Mouse (Mus musculus): ENCODE data around the gene Dnmt3a. TPM values are rescaled to one million over a fixed set of nuclear protein-coding genes. Genes with fewer than 3 reads are reported as not detected.

The Dnmt3a gene
- total and polyA plus RNA-seq, 2 experiments from 2014 or later = 72.8 to 91.4 TPM

DNA sequence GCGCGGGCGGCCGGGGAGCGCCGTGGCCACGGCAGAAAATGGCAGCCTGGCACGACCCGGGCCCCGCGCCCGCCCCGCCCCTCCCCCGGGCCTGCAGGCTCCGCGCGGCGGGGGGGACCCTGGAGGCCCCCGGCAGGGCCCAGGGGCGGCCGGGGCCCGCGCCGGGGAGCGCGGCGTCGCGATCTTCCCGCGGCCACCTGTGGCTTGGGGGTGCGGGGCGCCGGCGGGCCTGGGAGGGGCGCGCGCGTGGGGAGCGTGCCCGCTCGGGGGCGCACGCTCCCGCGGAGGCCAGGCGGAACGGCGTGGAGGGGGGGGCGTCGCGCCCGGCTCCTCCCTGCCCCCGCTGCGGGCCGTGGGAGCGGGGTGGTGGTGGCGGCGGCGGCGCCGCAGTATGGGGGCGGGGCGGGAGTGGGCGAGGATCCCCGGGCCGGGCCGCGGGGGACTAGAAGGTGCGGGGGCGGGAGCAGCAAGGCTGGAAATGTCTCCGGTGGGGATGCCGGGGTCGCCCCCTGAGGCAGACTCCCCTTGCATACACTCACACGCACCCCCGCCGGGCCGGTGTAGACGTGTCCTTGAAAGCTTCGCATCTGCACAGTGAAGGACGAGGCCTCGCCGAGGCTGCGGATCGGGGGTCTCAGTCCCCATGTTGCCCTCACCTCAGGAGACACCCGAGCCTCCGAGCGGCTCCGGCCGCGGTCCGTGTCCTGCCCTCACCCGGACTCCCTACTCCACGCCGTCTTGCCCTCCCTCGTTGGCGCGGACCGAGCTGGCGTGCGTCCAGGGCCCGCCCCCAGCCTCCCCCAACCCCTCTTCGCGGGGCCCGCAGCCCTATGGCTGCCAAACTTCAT, 2.0 kb downstream of the Dnmt3a start:
- peaks cover 27% of the 10 kb centered on the region for H3K4me1 ChIP-seq (ENCODE audit: insufficient read depth)
- no peak; the same call in 1 of the 2 replicates for TF ChIP-seq CTCF (IDR thresholded peaks at IDR 0.05; ENCODE audit: low read depth)

GRCm38 (mm10) chr12:3808396-3808981, 2.7 kb downstream of the Dnmt3a start:
- Histone ChIP-seq H3K4me1 (ENCODE audit: insufficient read depth) (peaks cover 27% of the 10 kb centered on the region), H3K9ac (peak overlapping the region; percentile 87), H3K27me3 (ENCODE audit: insufficient read depth, low read length) (no peaks in the 10 kb centered on the region), H3K9me3 (ENCODE audit: low read length) (no peaks in the 10 kb centered on the region), H3K4me2 (ENCODE audit: low read depth) (peak overlapping the region; percentile 82), H3K27ac (ENCODE audit: low read depth, low read length) (peak overlapping the region; percentile 90), H3K4me3 (ENCODE audit: low read depth, low read length) (peak overlapping the region; percentile 93), H3K36me3 (ENCODE audit: insufficient read depth) (no peaks in the 10 kb centered on the region; the same call in 1 of the 2 replicates)
- DNase-seq = no peak
- ATAC-seq = no peak
- 6% methylated on average over 10 of the region's 10 CpGs for WGBS
- TF ChIP-seq CTCF (IDR thresholded peaks at IDR 0.05; ENCODE audit: low read depth) = no peak

More for the DNA sequence above, 2.0 kb downstream of the Dnmt3a start:
- Histone ChIP-seq H3K27me3 (ENCODE audit: insufficient read depth, low read length) (no peaks in the 10 kb centered on the region), H3K27ac (ENCODE audit: low read depth, low read length) (peak overlapping the region; percentile 90), H3K9me3 (ENCODE audit: low read length) (no peaks in the 10 kb centered on the region), H3K36me3 (ENCODE audit: insufficient read depth) (no peaks in the 10 kb centered on the region), H3K9ac (peak overlapping the region; percentile 87), H3K4me3 (ENCODE audit: low read depth, low read length) (peak overlapping the region; percentile 93), H3K4me2 (ENCODE audit: low read depth) (peak overlapping the region; percentile 82)
- DNase-seq (peak; percentile 69), ATAC-seq (peak; percentile 32)
- WGBS = under 1% methylated on average over 60 of the region's 105 CpGs

DNA sequence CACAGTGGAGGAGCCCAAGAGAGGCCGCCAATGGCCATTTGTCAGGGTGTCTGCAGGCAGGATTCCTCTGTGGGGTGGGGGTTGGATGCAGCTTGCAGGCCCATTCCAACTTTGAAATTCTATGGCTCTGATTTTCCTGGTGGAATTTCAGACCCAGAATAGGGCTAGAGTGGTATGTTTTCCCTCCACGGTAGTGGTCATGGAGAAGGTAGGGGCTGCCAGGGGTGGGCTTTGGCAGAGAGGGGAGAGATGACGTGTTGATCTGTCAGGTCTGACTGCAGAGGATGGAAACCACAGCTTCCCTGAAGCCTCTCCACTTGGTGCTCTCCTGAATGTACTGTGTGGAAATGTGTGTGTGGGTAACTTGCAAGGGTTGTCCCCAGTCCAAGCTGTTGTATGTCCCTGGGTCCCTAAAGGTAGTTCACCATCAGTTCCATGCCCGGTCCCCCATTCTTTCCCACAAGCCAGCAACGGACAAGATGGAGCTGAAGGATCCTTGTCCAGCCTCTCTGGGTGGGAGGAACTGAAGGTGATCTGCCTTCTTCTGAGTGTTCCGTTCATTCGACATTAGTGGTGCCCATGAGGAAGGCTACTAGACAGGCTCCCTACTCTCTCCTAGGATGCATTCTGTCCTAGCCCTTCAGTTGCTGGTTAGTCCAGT, 3.8 kb downstream of the Dnmt3a start:
- H3K27ac ChIP-seq (ENCODE audit: low read depth, low read length) = no peak overlapping the region
- H3K9me3 ChIP-seq (ENCODE audit: low read length) = no peaks in the 10 kb centered on the region
- no peak for DNase-seq
- H3K4me3 ChIP-seq (ENCODE audit: low read depth, low read length) = no peak overlapping the region
- 78% methylated on average over 7 of the region's 7 CpGs for WGBS
- no peaks in the 10 kb centered on the region; the same call in 1 of the 2 replicates for H3K36me3 ChIP-seq (ENCODE audit: insufficient read depth)
- TF ChIP-seq CTCF (IDR thresholded peaks at IDR 0.05; ENCODE audit: low read depth) = no peak
- H3K4me2 ChIP-seq (ENCODE audit: low read depth) = no peak overlapping the region
- H3K4me1 ChIP-seq (ENCODE audit: insufficient read depth) = peaks cover 27% of the 10 kb centered on the region
- no peak for ATAC-seq
- H3K27me3 ChIP-seq (ENCODE audit: insufficient read depth, low read length) = no peaks in the 10 kb centered on the region
- H3K9ac ChIP-seq = no peak overlapping the region

DNA sequence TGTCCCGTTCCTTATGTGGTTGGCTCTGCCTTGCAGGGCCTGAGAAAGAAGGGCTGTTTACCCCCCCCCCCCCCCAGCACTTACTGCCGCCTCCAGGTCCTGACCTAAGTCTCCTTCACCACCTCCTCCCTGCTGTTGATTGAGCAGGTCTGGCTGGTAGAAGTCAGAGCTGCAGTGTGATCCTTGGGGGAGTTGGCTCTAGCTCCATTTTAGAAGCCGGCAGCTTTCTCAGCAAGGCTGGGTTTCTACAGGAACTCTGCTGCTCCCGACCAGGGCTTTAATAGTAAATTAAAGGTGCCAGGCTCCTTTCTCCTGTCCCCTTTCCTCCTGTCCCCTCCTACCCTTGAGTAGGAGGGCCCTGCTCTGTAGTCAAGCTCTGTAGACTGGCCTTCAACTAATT, 4.6 kb downstream of the Dnmt3a start:
- Histone ChIP-seq H3K9me3 (ENCODE audit: low read length) (no peaks in the 10 kb centered on the region), H3K4me3 (ENCODE audit: low read depth, low read length) (no peak overlapping the region), H3K4me2 (ENCODE audit: low read depth) (no peak overlapping the region), H3K4me1 (ENCODE audit: insufficient read depth) (peaks cover 27% of the 10 kb centered on the region), H3K9ac (no peak overlapping the region), H3K27ac (ENCODE audit: low read depth, low read length) (no peak overlapping the region), H3K27me3 (ENCODE audit: insufficient read depth, low read length) (no peaks in the 10 kb centered on the region), H3K36me3 (ENCODE audit: insufficient read depth) (no peaks in the 10 kb centered on the region; the same call in 1 of the 2 replicates)
- WGBS = 42% methylated on average over 4 of the region's 4 CpGs
- TF ChIP-seq CTCF (IDR thresholded peaks at IDR 0.05; ENCODE audit: low read depth) = no peak
- ATAC-seq = no peak
- no peak for DNase-seq

DNA sequence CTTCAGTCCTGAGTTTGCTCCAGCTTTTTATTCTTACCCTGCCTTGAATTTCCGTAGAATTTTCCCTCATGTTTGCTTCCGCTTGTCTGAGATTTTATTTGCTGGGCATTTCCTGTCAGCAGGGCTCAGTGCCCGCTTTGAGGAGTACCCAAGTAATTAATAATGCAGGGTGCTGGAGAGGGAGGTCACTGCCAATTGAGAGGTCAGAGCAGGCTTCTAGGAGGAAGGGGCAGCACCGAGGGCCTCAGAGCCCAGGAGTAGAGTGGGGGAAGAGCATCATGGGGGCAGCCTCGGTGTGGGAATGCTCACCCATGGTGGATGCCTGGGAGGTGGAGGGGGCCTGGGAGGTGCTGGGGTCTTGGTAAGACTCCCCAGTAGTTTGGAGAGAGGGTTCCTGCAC, 5.8 kb downstream of the Dnmt3a start:
- no peaks in the 10 kb centered on the region for H3K9me3 ChIP-seq (ENCODE audit: low read length)
- no peak overlapping the region for H3K4me3 ChIP-seq (ENCODE audit: low read depth, low read length)
- H3K4me2 ChIP-seq (ENCODE audit: low read depth) = 0 out of 2 replicates have a peak overlapping the region, but pooled peaks have one; percentile 4
- no peak overlapping the region for H3K9ac ChIP-seq
- H3K36me3 ChIP-seq (ENCODE audit: insufficient read depth) = no peaks in the 10 kb centered on the region; the same call in 1 of the 2 replicates
- peaks cover 27% of the 10 kb centered on the region for H3K4me1 ChIP-seq (ENCODE audit: insufficient read depth)
- TF ChIP-seq CTCF (IDR thresholded peaks at IDR 0.05; ENCODE audit: low read depth) = no peak
- H3K27ac ChIP-seq (ENCODE audit: low read depth, low read length) = no peak overlapping the region
- no peaks in the 10 kb centered on the region for H3K27me3 ChIP-seq (ENCODE audit: insufficient read depth, low read length)
- 17% methylated on average over 5 of the region's 5 CpGs for WGBS
- no peak for ATAC-seq
- DNase-seq = no peak

DNA sequence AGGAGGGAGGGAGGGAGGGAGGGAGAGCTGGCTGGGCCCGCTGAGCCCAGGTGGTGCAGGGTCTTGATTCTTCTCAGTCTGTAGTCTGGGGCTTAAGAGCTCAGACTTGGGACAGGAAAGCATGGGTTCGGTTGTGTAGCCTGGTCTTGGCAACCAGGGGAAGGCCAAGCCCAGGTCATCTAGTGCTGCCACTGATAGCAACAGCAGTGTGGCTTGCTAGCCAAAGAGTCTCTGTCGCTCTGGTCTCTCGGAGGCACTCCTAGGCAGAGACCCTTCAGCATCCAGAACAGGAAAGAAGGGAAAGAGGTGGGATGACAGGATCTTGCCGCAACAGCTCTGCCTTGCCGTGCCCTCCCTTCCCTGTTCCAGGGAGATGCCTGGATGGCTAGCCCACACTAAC, 6.4 kb downstream of the Dnmt3a start:
- Histone ChIP-seq H3K4me1 (ENCODE audit: insufficient read depth) (peaks cover 27% of the 10 kb centered on the region), H3K27ac (ENCODE audit: low read depth, low read length) (no peak overlapping the region)

More for the DNA sequence above, 6.4 kb downstream of the Dnmt3a start:
- DNase-seq (no peak), ATAC-seq (no peak)
- Histone ChIP-seq H3K27me3 (ENCODE audit: insufficient read depth, low read length) (no peaks in the 10 kb centered on the region), H3K4me2 (ENCODE audit: low read depth) (no peak overlapping the region), H3K9ac (no peak overlapping the region), H3K36me3 (ENCODE audit: insufficient read depth) (no peaks in the 10 kb centered on the region; the same call in 1 of the 2 replicates), H3K9me3 (ENCODE audit: low read length) (no peaks in the 10 kb centered on the region), H3K4me3 (ENCODE audit: low read depth, low read length) (no peak overlapping the region)
- no peak for TF ChIP-seq CTCF (IDR thresholded peaks at IDR 0.05; ENCODE audit: low read depth)
- WGBS = 49% methylated on average over 6 of the region's 6 CpGs
